Mouse (Mus musculus) liver, postnatal 0 days (tissue): ENCODE measurements around the gene Mta3. TPM values are rescaled to one million over a fixed set of nuclear protein-coding genes. Genes with fewer than 3 reads are reported as not detected.

Source experiments
- ATAC-seq: fragments of 200-750 bp; cut with Nextera tagmentation; 2 replicates; pipeline ENCODE4 v1.8.0; 2017; ENCODE audit warnings: mild to moderate bottlenecking, moderate library complexity
- DNase-seq: peaks from one replicate; pipeline ENCODE4 v3.0.0-alpha.2; 2016
- H3K27ac ChIP-seq: fragments of 300-500 bp; sonication (generic); 2 replicates; pipeline ENCODE4 v1.5.1; 2014; ENCODE audit warnings: antibody characterized with exemption, moderate library complexity, mild to moderate bottlenecking, low read depth
- H3K27me3 ChIP-seq: fragments of 300-500 bp; sonication (generic); 2 replicates; pipeline ENCODE4 v1.6.1; 2014; ENCODE audit warnings: low read length, control low read depth, mixed read lengths; ENCODE audit not compliant: insufficient read depth
- H3K36me3 ChIP-seq: fragments of 300-500 bp; sonication (generic); replicated peaks from 2 replicates; pipeline ENCODE4 v1.6.1; 2014; ENCODE audit warnings: mild to moderate bottlenecking, control low read depth, low read length, moderate library complexity, mixed read lengths; ENCODE audit not compliant: insufficient read depth
- H3K4me1 ChIP-seq: fragments of 300-500 bp; sonication (generic); 2 replicates; pipeline ENCODE4 v1.6.1; 2014; ENCODE audit warnings: antibody characterized with exemption, mild to moderate bottlenecking, control low read depth; ENCODE audit not compliant: insufficient read depth
- H3K4me2 ChIP-seq: fragments of 300-500 bp; sonication (generic); 2 replicates; pipeline ENCODE4 v1.6.1; 2014; ENCODE audit warnings: low read depth, mild to moderate bottlenecking, low read length, moderate library complexity, mixed read lengths
- H3K4me3 ChIP-seq: fragments of 300-500 bp; sonication (generic); 2 replicates; pipeline ENCODE4 v1.5.1; 2014; ENCODE audit warnings: low read depth, low read length
- H3K9ac ChIP-seq: fragments of 300-500 bp; sonication (generic); replicated peaks from 2 replicates; pipeline ENCODE4 v1.6.1; 2014; ENCODE audit warnings: mild to moderate bottlenecking, moderate library complexity
- H3K9me3 ChIP-seq: fragments of 300-500 bp; sonication (generic); 2 replicates; pipeline ENCODE4 v1.6.1; 2016; ENCODE audit warnings: mild to moderate bottlenecking, control low read depth, low read length, mixed read lengths
- CTCF ChIP-seq: sonication (generic); IDR thresholded peaks from 2 replicates; pipeline ENCODE4 v1.5.1; 2016; ENCODE audit warnings: antibody characterized with exemption, low read depth
- EP300 ChIP-seq: IDR thresholded peaks from 2 replicates; pipeline ENCODE4 v1.6.1; 2016; ENCODE audit warnings: antibody characterized with exemption, low read depth, mild to moderate bottlenecking
- WGBS: fragments of 180-500 bp; shearing (Covaris S2); extraction: QIAGEN DNeasy Blood & Tissue Kit; methylation state at CpG from one replicate; pipeline ENCODE4 v1.1.7; 2014; ENCODE audit not compliant: insufficient replicate concordance; 5-methylcytosine and 5-hydroxymethylcytosine counted together
- polyA plus RNA-seq: library from polyadenylated mRNA; unstranded; fragments of >200 nt; fragmentation: Nextera tagmentation; extraction: Ambion mirVana; gene quantifications from 2 replicates; pipeline ENCODE4 v1.2.1, GENCODE M21; 2015

Gene Mta3
- polyA plus RNA-seq, 1 experiment from 2014 or later: 28.1 TPM

GRCm38 (mm10) chr17:83807345-83807744 is 101.4 kb downstream of the Mta3 start:
- no peak for TF ChIP-seq EP300
- TF ChIP-seq CTCF: no peak
- Histone ChIP-seq H3K27me3 (no peaks in the 10 kb centered on the region), H3K4me2 (no peak overlapping the region), H3K9me3 (no peaks in the 10 kb centered on the region), H3K4me1 (peaks cover 29% of the 10 kb centered on the region), H3K27ac (peak overlapping the region; percentile 34; the same call in 1 of the 2 replicates), H3K9ac (no peak overlapping the region), H3K4me3 (no peak overlapping the region), H3K36me3 (peaks cover 48% of the 10 kb centered on the region)
- ATAC-seq (no peak), DNase-seq (no peak)
- WGBS: 37% methylated on average over 7 of the region's 7 CpGs

- peak overlapping the region; percentile 34; the same call in 1 of the 2 replicates for H3K27ac ChIP-seq
Measured at GRCm38 (mm10) chr17:83807778-83808398, 101.9 kb downstream of the Mta3 start.

GRCm38 (mm10) chr17:83808476-83809098 is 102.6 kb downstream of the Mta3 start:
- ATAC-seq (no peak), DNase-seq (no peak)
- Histone ChIP-seq H3K4me3 (no peak overlapping the region), H3K27ac (peak overlapping the region; percentile 70), H3K9ac (no peak overlapping the region), H3K27me3 (no peaks in the 10 kb centered on the region), H3K9me3 (no peaks in the 10 kb centered on the region), H3K4me1 (peaks cover 31% of the 10 kb centered on the region), H3K4me2 (peak overlapping the region; percentile 64), H3K36me3 (peaks cover 49% of the 10 kb centered on the region)
- TF ChIP-seq CTCF (no peak), EP300 (no peak)
- WGBS: 83% methylated on average over 12 of the region's 12 CpGs

More at GRCm38 (mm10) chr17:83807778-83808398, 101.9 kb downstream of the Mta3 start:
- peak; percentile 56 for ATAC-seq
- H3K9ac ChIP-seq: no peak overlapping the region
- TF ChIP-seq EP300 (no peak), CTCF (peak; percentile 93)
- no peaks in the 10 kb centered on the region for H3K9me3 ChIP-seq
- 65% methylated on average over 11 of the region's 11 CpGs for WGBS
- peaks cover 31% of the 10 kb centered on the region for H3K4me1 ChIP-seq
- H3K4me2 ChIP-seq: no peak overlapping the region
- H3K4me3 ChIP-seq: no peak overlapping the region
- H3K27me3 ChIP-seq: no peaks in the 10 kb centered on the region
- peaks cover 49% of the 10 kb centered on the region for H3K36me3 ChIP-seq
- DNase-seq: peak; percentile 85

- Histone ChIP-seq H3K27ac (peak overlapping the region; percentile 70), H3K9ac (no peak overlapping the region), H3K4me1 (peaks cover 31% of the 10 kb centered on the region), H3K36me3 (peaks cover 43% of the 10 kb centered on the region), H3K27me3 (no peaks in the 10 kb centered on the region), H3K4me3 (no peak overlapping the region), H3K4me2 (peak overlapping the region; percentile 64), H3K9me3 (no peaks in the 10 kb centered on the region)
- whole genome bisulfite sequencing: 67% methylated on average over 17 of the region's 17 CpGs
- ATAC-seq: peak; percentile 86
- DNase-seq: peak; percentile 69
- TF ChIP-seq EP300 (no peak), CTCF (no peak)
Measured at GRCm38 (mm10) chr17:83809197-83809829, 103.3 kb downstream of the Mta3 start.

- ATAC-seq (peak; percentile 60), DNase-seq (peak; percentile 54)
- H3K36me3 ChIP-seq: peaks cover 34% of the 10 kb centered on the region
- H3K9me3 ChIP-seq: no peaks in the 10 kb centered on the region
- H3K27me3 ChIP-seq: no peaks in the 10 kb centered on the region
- peak overlapping the region; percentile 64 for H3K4me2 ChIP-seq
- no peak overlapping the region for H3K9ac ChIP-seq
- TF ChIP-seq EP300 (no peak), CTCF (no peak)
- H3K4me1 ChIP-seq: peaks cover 31% of the 10 kb centered on the region
- H3K4me3 ChIP-seq: no peak overlapping the region
- no peak overlapping the region; the same call in 1 of the 2 replicates for H3K27ac ChIP-seq
- 73% methylated on average over 5 of the region's 5 CpGs for WGBS
Measured at GRCm38 (mm10) chr17:83810285-83810684, 104.3 kb downstream of the Mta3 start.
